Mouse (Mus musculus): ENCODE results near the gene Mid1ip1.

GRCm38 (mm10) chrX:10713839-10714637 lies 775 bp upstream of the Mid1ip1 start:
- TF ChIP-seq CTCF (IDR thresholded peaks at IDR 0.05; ENCODE audit: insufficient read depth, low read depth, low read length) (no peak), POLR2A (IDR thresholded peaks at IDR 0.05; ENCODE audit: insufficient read depth, low read depth, low read length) (no peak)

All from olfactory bulb, adult 2 months (tissue).